In genomic region chrX:18163917-18164624, GRCm38 (mm10) we compare ENCODE assay signal across 8 mouse cellular contexts. TPM values are rescaled to one million over a fixed set of nuclear protein-coding genes. Genes with fewer than 3 reads are reported as not detected.
A peak's percentile ranks its signal among the peaks of the same experiment; 100 is the strongest.
DNase-seq lines count a peak whose midpoint lies in the region; ATAC-seq and TF ChIP-seq lines count a peak whose summit lies in the region.

No protein-coding gene starts in this region.

- peaks cover 61% of the 10 kb centered on the region for H3K79me2 ChIP-seq in C2C12 (ENCODE audit: control insufficient read depth, insufficient read depth)

- H3K4me2 ChIP-seq in heart, embryonic 16.5 days (ENCODE audit: low read depth, low read length): peak overlapping the region; percentile 65

- no peaks in the 10 kb centered on the region for H3K9me3 ChIP-seq in heart, embryonic 16.5 days (replicated peaks; ENCODE audit: control insufficient read depth, low read length)

- H3ac ChIP-seq in C2C12 (ENCODE audit: control insufficient read depth, insufficient read length, low read depth): peak overlapping the region; percentile 76

- H3K4me1 ChIP-seq in heart, embryonic 16.5 days (ENCODE audit: control insufficient read depth, insufficient read depth, low read length): no peaks in the 10 kb centered on the region; the same call in 1 of the 2 replicates

- peak overlapping the region; percentile 96 for H3K9ac ChIP-seq in heart, embryonic 16.5 days (ENCODE audit: low read length)

- ATAC-seq in heart, embryonic 16.5 days (replicated peaks; ENCODE audit: extremely low read depth, insufficient read depth, low FRiP score): no peak

- H3K27me3 ChIP-seq in C2C12 (ENCODE audit: control insufficient read depth, insufficient read depth, insufficient read length): no peaks in the 10 kb centered on the region
- no peaks in the 10 kb centered on the region for H3K27me3 ChIP-seq in heart, embryonic 16.5 days (ENCODE audit: control insufficient read depth, insufficient read depth, low read length)

- peak overlapping the region; percentile 99 for H3K27ac ChIP-seq in heart, embryonic 16.5 days (ENCODE audit: low read length)

- peaks cover 57% of the 10 kb centered on the region for H3K79me3 ChIP-seq in C2C12 (ENCODE audit: low read depth)

- H3K4me3 ChIP-seq in C2C12 (ENCODE audit: insufficient read depth, poor library complexity, severe bottlenecking): peak overlapping the region; percentile 68
- peak overlapping the region; percentile 93 for H3K4me3 ChIP-seq in heart, embryonic 16.5 days (ENCODE audit: low read length)

- TF ChIP-seq CTCF in C2C12 (IDR thresholded peaks at IDR 0.05; ENCODE audit: control insufficient read depth, insufficient read depth, insufficient read length): no peak

- no peaks in the 10 kb centered on the region for H3K36me3 ChIP-seq in C2C12 (ENCODE audit: control insufficient read depth, insufficient read depth)
- no peaks in the 10 kb centered on the region for H3K36me3 ChIP-seq in heart, embryonic 16.5 days (ENCODE audit: control insufficient read depth, insufficient read depth)

- WGBS in heart, embryonic 16.5 days: under 1% methylated on average over 10 of the region's 10 CpGs

- peak; percentile 70 for DNase-seq in MEL-GATA-1-ER (ENCODE audit: extremely low read depth, low read depth)
- DNase-seq in embryo, embryonic 11 days: peak; percentile 53
- peak; percentile 16 for DNase-seq in kidney, postnatal 14 days
- DNase-seq in lung, postnatal 4 days: peak; percentile 20 to 34
- DNase-seq in spleen, adult 18-20 months: peak; percentile 15 to 19
- DNase-seq in urinary bladder, adult 2 months (ENCODE audit: low spot score): no peak

TF ChIP-seq in C2C12, 6 proteins besides CTCF, POLR2A, EP300 and RAD21:
- TF ChIP-seq USF1 (IDR thresholded peaks at IDR 0.05; ENCODE audit: low read depth) (no peak), MYOD1 (IDR thresholded peaks at IDR 0.05; ENCODE audit: control insufficient read depth, insufficient read length, low read depth) (no peak), MYOG (IDR thresholded peaks at IDR 0.05; ENCODE audit: control insufficient read depth, extremely low read depth, insufficient read length) (no peak), CEBPB (IDR thresholded peaks at IDR 0.05; ENCODE audit: low read depth) (no peak), FOSL1 (IDR thresholded peaks at IDR 0.05; ENCODE audit: insufficient read depth, low read length, poor library complexity, severe bottlenecking) (no peak), MAX (IDR thresholded peaks at IDR 0.05) (no peak)

RNA-seq across cellular contexts. Expression of gene Kdm6a, which starts 1.7 kb away (rescaled TPM):
- 3.4 TPM for polyA plus RNA-seq in C2C12 (2012; fragmentation: generic; extraction: Trizol)
- polyA plus RNA-seq in heart, embryonic 16.5 days (2015; fragmentation: Nextera tagmentation; extraction: Ambion mirVana): 15.2 and 16.6 TPM in 2 replicates
- polyA plus RNA-seq in urinary bladder, adult 2 months (2012; rRNA removed): 19.8 and 23.6 TPM in 2 replicates

RNA-seq across cellular contexts. Expression of gene Dusp21, which starts 18.4 kb away (rescaled TPM):
- not detected for polyA plus RNA-seq in C2C12 (2012; fragmentation: generic; extraction: Trizol)
- not detected in 2 replicates for polyA plus RNA-seq in heart, embryonic 16.5 days (2015; fragmentation: Nextera tagmentation; extraction: Ambion mirVana)
- not detected in 2 replicates for polyA plus RNA-seq in urinary bladder, adult 2 months (2012; rRNA removed)
